Mouse (Mus musculus) splenic B cell, adult 2 months (primary cell): ENCODE data around the gene Osbpl8.
"Not testable (repeated sequence)": the region's sequence is repeated elsewhere in the genome, so short reads cannot be mapped to it uniquely, and the experiment has no call there.

ENCODE experiments used
- DNase-seq: peaks from one replicate; pipeline ENCODE4 v3.0.0-alpha.2; 2011; ENCODE audit warnings: low read depth, low spot score
- H3K27me3 ChIP-seq: 2 replicates; pipeline ENCODE4 v1.6.1; 2012; ENCODE audit warnings: mild to moderate bottlenecking, low read length, moderate library complexity, mixed read lengths; ENCODE audit not compliant: control insufficient read depth, poor library complexity, insufficient read depth, severe bottlenecking
- H3K36me3 ChIP-seq: 2 replicates; pipeline ENCODE4 v1.6.1; 2012; ENCODE audit warnings: mild to moderate bottlenecking, low read length, moderate library complexity, mixed read lengths; ENCODE audit not compliant: control insufficient read depth, poor library complexity, insufficient read depth, severe bottlenecking

The Osbpl8 gene

DNA sequence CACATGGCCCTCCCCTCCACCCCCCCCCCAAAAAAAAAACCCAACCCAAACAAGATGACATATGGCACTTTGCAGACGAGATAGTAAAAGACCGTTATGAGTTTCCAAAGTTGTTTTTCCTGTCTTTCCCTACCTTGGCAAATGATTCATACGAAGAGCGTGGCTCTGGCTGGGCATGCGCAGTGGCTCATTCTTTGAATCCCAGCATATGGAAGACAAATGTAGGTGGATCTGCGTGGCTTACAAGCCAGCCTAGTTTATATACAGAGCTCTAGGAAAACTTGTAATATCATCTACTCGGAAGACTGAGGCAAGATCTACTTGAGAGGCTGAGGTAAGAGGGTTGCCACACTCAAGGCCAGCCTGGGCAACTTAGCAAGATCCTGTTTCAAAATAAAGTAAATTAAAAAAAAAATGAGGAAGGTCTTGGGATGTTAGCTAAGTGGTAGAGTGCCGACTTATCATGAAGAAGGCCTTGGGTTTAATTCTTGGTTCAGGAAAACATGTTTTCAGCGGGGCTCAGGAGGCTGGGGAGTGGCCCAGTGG lies 30.1 kb upstream of the Osbpl8 start:
- Histone ChIP-seq H3K27me3 (no peaks in the 10 kb centered on the region), H3K36me3 (peaks cover 1% of the 10 kb centered on the region; the same call in 1 of the 2 replicates)
- DNase-seq, result no peak

DNA sequence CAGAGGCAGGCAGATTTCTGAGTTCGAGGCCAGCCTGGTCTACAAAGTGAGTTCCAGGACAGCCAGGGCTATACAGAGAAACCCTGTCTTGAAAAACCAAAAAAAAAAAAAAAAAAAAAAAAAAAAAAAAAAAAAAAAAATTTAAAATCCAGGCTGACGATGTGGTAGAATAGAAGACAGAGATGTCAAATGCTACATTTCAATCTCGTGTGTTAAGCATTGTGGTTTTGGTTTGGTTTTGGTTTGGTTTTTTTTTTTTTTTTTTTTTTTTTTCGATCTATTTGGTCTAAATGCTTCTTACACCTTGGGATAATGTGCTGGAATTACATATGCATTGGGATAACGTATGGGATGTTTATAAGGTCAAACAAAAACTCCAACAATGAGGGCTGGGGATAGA lies 28.2 kb upstream of the Osbpl8 start:
- not testable (repeated sequence) for H3K27me3 ChIP-seq, H3K36me3 ChIP-seq, DNase-seq

- H3K27me3 ChIP-seq, result no peaks in the 10 kb centered on the region
- DNase-seq, result no peak
- H3K36me3 ChIP-seq, result no peaks in the 10 kb centered on the region
Observed at GRCm38 (mm10) chr10:111137905-111138304, 26.6 kb upstream of the Osbpl8 start.

- DNase-seq, result no peak
- no peaks in the 10 kb centered on the region for H3K27me3 ChIP-seq
- H3K36me3 ChIP-seq, result no peaks in the 10 kb centered on the region
Observed at GRCm38 (mm10) chr10:111139170-111139569, 25.4 kb upstream of the Osbpl8 start.

GRCm38 (mm10) chr10:111139881-111140280 lies 24.7 kb upstream of the Osbpl8 start:
- no peak for DNase-seq
- Histone ChIP-seq H3K27me3 (no peaks in the 10 kb centered on the region), H3K36me3 (no peaks in the 10 kb centered on the region)

- no peaks in the 10 kb centered on the region for H3K27me3 ChIP-seq
- H3K36me3 ChIP-seq, result no peaks in the 10 kb centered on the region
- DNase-seq, result no peak
Observed at GRCm38 (mm10) chr10:111144371-111144959, 20.1 kb upstream of the Osbpl8 start.

- no peak for DNase-seq
- Histone ChIP-seq H3K27me3 (no peaks in the 10 kb centered on the region), H3K36me3 (no peaks in the 10 kb centered on the region)
Observed at GRCm38 (mm10) chr10:111149761-111150160, 14.8 kb upstream of the Osbpl8 start.

- H3K27me3 ChIP-seq, result no peaks in the 10 kb centered on the region
- no peak for DNase-seq
- H3K36me3 ChIP-seq, result no peaks in the 10 kb centered on the region
Observed at GRCm38 (mm10) chr10:111155065-111155464, 9.5 kb upstream of the Osbpl8 start.

GRCm38 (mm10) chr10:111155571-111155970 lies 9.0 kb upstream of the Osbpl8 start:
- Histone ChIP-seq H3K36me3 (no peaks in the 10 kb centered on the region), H3K27me3 (no peaks in the 10 kb centered on the region)
- no peak for DNase-seq

GRCm38 (mm10) chr10:111156394-111157190 lies 8.0 kb upstream of the Osbpl8 start:
- no peaks in the 10 kb centered on the region for H3K27me3 ChIP-seq
- peak; percentile 35 for DNase-seq
- H3K36me3 ChIP-seq, result no peaks in the 10 kb centered on the region

DNA sequence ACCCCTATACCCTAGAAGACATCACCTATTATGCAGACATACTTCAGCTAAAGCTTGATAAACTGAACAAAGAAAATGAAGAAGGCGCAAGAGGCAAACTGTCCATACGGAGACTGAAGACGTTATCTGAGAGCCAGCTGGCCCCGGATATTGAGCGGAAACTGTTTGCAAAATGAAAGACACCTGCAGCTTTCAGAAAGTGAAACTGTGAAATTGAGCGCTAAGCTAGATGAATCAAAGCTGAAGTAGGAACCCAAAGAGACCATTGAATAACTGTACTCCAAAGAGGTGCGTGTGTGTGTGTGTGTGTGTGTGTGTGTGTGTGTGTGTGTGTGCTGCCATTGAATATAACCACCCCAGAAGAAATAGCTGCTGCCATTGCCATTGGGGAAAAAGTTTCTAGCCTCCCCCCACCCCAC lies 7.3 kb upstream of the Osbpl8 start:
- DNase-seq, result peak; percentile 80

GRCm38 (mm10) chr10:111159789-111160522 lies 4.6 kb upstream of the Osbpl8 start:
- Histone ChIP-seq H3K27me3 (no peaks in the 10 kb centered on the region), H3K36me3 (no peaks in the 10 kb centered on the region)
- DNase-seq, result peak; percentile 53

More for the DNA sequence above, 7.3 kb upstream of the Osbpl8 start:
- Histone ChIP-seq H3K36me3 (no peaks in the 10 kb centered on the region), H3K27me3 (no peaks in the 10 kb centered on the region)

DNA sequence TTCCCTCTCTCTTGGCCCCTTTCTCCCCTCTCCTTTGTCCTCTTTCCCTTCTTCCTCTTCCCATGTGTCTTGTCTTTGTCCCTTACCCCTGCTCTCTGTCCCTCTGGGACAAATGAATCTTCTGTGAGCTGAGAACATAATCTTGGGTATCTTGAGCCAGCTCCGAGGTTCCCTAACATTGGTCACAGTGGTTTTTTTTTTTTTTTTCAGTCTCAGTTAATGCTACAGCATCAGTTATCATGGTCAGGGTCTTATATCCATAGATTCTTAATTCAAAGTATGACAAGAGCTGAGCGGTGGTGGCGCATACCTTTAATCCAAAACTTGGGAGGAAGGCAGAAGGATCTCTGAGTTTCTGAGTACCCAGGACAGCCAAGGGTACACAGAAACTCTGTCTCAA lies 4.0 kb upstream of the Osbpl8 start:
- DNase-seq, result no peak

DNA sequence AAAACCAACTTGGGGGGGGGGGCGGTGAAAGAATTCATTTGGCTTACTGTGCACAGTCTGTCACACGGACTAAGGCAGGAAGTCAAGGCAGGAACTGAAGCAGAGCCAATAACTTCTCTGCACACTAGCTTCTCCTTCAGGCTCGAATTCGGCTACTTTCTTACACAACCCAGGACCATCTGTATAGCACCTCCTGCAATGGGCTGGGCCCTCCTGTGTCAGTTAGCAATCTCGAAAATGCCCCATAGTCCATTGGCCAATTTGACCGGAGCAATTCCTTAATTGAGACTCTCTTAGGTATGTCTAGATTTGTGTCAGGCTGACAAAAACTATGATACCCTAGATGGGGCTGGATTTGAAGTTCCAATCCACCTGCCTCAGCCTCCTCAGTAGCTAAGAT lies 3.2 kb upstream of the Osbpl8 start:
- Histone ChIP-seq H3K27me3 (no peaks in the 10 kb centered on the region), H3K36me3 (no peaks in the 10 kb centered on the region)
- DNase-seq, result no peak

More for the DNA sequence above, 4.0 kb upstream of the Osbpl8 start:
- H3K36me3 ChIP-seq, result no peaks in the 10 kb centered on the region
- H3K27me3 ChIP-seq, result no peaks in the 10 kb centered on the region

DNA sequence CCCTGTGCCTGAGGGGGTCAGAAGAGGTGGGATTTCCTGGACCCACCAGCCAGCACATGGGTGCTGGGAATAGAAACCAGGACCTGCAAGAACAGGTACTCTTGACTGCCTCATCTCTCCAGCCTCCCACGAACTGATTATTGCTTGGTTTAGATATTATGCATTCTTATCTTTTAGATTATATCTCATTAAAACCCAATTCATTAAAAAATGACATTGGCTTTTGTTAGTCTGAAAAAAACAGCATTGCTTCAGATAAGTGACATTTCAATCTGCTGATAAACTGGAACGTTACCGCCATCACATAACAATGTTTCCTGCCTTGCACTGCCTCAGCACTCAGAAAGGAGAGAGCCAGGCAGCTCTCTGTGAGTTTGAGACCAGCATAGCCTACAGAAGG lies 1.5 kb upstream of the Osbpl8 start:
- DNase-seq, result no peak
- no peaks in the 10 kb centered on the region for H3K27me3 ChIP-seq
- no peaks in the 10 kb centered on the region for H3K36me3 ChIP-seq
